Mouse (Mus musculus): Measurements from ENCODE around the gene Zfp473. TPM values are rescaled to one million over a fixed set of nuclear protein-coding genes. Genes with fewer than 3 reads are reported as not detected.

Zfp473 gene
- polyA plus RNA-seq, 1 experiment from 2014 or later, result 3.6 TPM

GRCm38 (mm10) chr7:44685531-44686402 lies 65.1 kb downstream of the Zfp473 start:
- 71% methylated on average over 17 of the region's 17 CpGs for WGBS
- H3K27ac ChIP-seq (replicated peaks), result no peak overlapping the region
- H3K27me3 ChIP-seq (ENCODE audit: low read depth, poor library complexity, severe bottlenecking), result no peaks in the 10 kb centered on the region
- no peak overlapping the region for H3K4me3 ChIP-seq
- DNase-seq (ENCODE audit: low spot score), result no peak
- H3K36me3 ChIP-seq, result no peaks in the 10 kb centered on the region
- H3K9me3 ChIP-seq (replicated peaks), result 0 out of 2 replicates have a peak, but pooled peaks cover 7% of the 10 kb centered on the region
- no peaks in the 10 kb centered on the region for H3K4me1 ChIP-seq

DNA sequence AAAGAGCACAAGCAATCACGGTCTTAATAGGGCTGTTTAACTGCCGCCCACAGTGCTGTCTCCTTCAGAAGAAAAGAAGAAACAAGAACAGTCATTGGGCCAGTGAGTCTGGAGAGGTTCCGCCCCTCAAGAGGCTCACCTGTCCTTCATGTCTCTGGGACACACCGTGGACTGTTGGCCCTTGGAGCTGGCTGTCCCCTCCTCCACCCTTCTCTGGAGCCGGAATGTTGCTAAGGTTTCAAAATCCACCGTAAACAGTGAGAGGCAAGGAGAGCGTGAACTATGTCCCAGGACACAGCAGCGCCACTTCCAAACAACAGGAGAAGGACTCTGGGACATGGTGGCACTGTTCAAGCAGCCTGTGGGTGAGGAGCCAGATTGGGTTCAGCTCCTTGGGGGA lies 67.2 kb downstream of the Zfp473 start:
- no peak for DNase-seq (ENCODE audit: low spot score)
- no peaks in the 10 kb centered on the region for H3K4me1 ChIP-seq
- H3K27me3 ChIP-seq (ENCODE audit: low read depth, poor library complexity, severe bottlenecking), result no peaks in the 10 kb centered on the region
- H3K27ac ChIP-seq (replicated peaks), result no peak overlapping the region
- no peak overlapping the region for H3K4me3 ChIP-seq
- WGBS, result 83% methylated on average over 8 of the region's 8 CpGs
- 0 out of 2 replicates have a peak, but pooled peaks cover 7% of the 10 kb centered on the region for H3K9me3 ChIP-seq (replicated peaks)
- no peaks in the 10 kb centered on the region for H3K36me3 ChIP-seq

Other genes starting within 250 kb of the Zfp473 start
- gene Mybpc2, start 226.4 kb downstream of the Zfp473 start, polyA plus RNA-seq (2016; fragmentation: Nextera tagmentation; extraction: Ambion mirVana), result 0.05 and 0.20 TPM in 2 replicates
- not detected in 2 replicates for gene Spib, start 219.0 kb downstream of the Zfp473 start, polyA plus RNA-seq (2016; fragmentation: Nextera tagmentation; extraction: Ambion mirVana)
- gene Pold1, start 202.2 kb downstream of the Zfp473 start, polyA plus RNA-seq (2016; fragmentation: Nextera tagmentation; extraction: Ambion mirVana), result 168 and 179 TPM in 2 replicates
- 82.8 and 84.2 TPM in 2 replicates for gene Nr1h2, start 197.1 kb downstream of the Zfp473 start, polyA plus RNA-seq (2016; fragmentation: Nextera tagmentation; extraction: Ambion mirVana)
- 0.36 and 0.42 TPM in 2 replicates for gene Napsa, start 178.7 kb downstream of the Zfp473 start, polyA plus RNA-seq (2016; fragmentation: Nextera tagmentation; extraction: Ambion mirVana)
- gene Kcnc3, start 160.4 kb downstream of the Zfp473 start, polyA plus RNA-seq (2016; fragmentation: Nextera tagmentation; extraction: Ambion mirVana), result 1.1 and 1.2 TPM in 2 replicates
- gene Myh14, start 80.2 kb downstream of the Zfp473 start, polyA plus RNA-seq (2016; fragmentation: Nextera tagmentation; extraction: Ambion mirVana), result 1.0 and 1.1 TPM in 2 replicates
- not detected in 2 replicates for gene Izumo2, start 42.3 kb downstream of the Zfp473 start, polyA plus RNA-seq (2016; fragmentation: Nextera tagmentation; extraction: Ambion mirVana)
- gene Vrk3, start 2.6 kb downstream of the Zfp473 start, polyA plus RNA-seq (2016; fragmentation: Nextera tagmentation; extraction: Ambion mirVana), result 44.7 and 49.5 TPM in 2 replicates
- gene Nup62, start 65.0 kb upstream of the Zfp473 start, polyA plus RNA-seq (2016; fragmentation: Nextera tagmentation; extraction: Ambion mirVana), result 154 and 162 TPM in 2 replicates
- 1.2 and 1.8 TPM in 2 replicates for gene Il4i1, start 65.3 kb upstream of the Zfp473 start, polyA plus RNA-seq (2016; fragmentation: Nextera tagmentation; extraction: Ambion mirVana)
- gene Atf5, start 65.6 kb upstream of the Zfp473 start, polyA plus RNA-seq (2016; fragmentation: Nextera tagmentation; extraction: Ambion mirVana), result 4.6 and 4.7 TPM in 2 replicates
- 89.5 and 98.1 TPM in 2 replicates for gene Akt1s1, start 97.9 kb upstream of the Zfp473 start, polyA plus RNA-seq (2016; fragmentation: Nextera tagmentation; extraction: Ambion mirVana)
- gene Tbc1d17, start 98.0 kb upstream of the Zfp473 start, polyA plus RNA-seq (2016; fragmentation: Nextera tagmentation; extraction: Ambion mirVana), result 77.8 and 89.4 TPM in 2 replicates
- 38.1 and 38.4 TPM in 2 replicates for gene Pnkp, start 106.1 kb upstream of the Zfp473 start, polyA plus RNA-seq (2016; fragmentation: Nextera tagmentation; extraction: Ambion mirVana)
- 478 and 516 TPM in 2 replicates for gene Ptov1, start 118.7 kb upstream of the Zfp473 start, polyA plus RNA-seq (2016; fragmentation: Nextera tagmentation; extraction: Ambion mirVana)
- gene Med25, start 141.7 kb upstream of the Zfp473 start, polyA plus RNA-seq (2016; fragmentation: Nextera tagmentation; extraction: Ambion mirVana), result 213 and 220 TPM in 2 replicates
- 26.9 and 30.6 TPM in 2 replicates for gene Fuz, start 145.0 kb upstream of the Zfp473 start, polyA plus RNA-seq (2016; fragmentation: Nextera tagmentation; extraction: Ambion mirVana)
- 74.2 and 77.0 TPM in 2 replicates for gene Ap2a1, start 178.4 kb upstream of the Zfp473 start, polyA plus RNA-seq (2016; fragmentation: Nextera tagmentation; extraction: Ambion mirVana)
- 0.11 and 0.14 TPM in 2 replicates for gene Tsks, start 192.2 kb upstream of the Zfp473 start, polyA plus RNA-seq (2016; fragmentation: Nextera tagmentation; extraction: Ambion mirVana)
- gene Cpt1c, start 223.8 kb upstream of the Zfp473 start, polyA plus RNA-seq (2016; fragmentation: Nextera tagmentation; extraction: Ambion mirVana), result 22.3 and 26.8 TPM in 2 replicates
- 908 and 945 TPM in 2 replicates for gene Prmt1, start 235.5 kb upstream of the Zfp473 start, polyA plus RNA-seq (2016; fragmentation: Nextera tagmentation; extraction: Ambion mirVana)
- gene Irf3, start 246.6 kb upstream of the Zfp473 start, polyA plus RNA-seq (2016; fragmentation: Nextera tagmentation; extraction: Ambion mirVana), result 69.5 and 71.2 TPM in 2 replicates
- gene Bcl2l12, start 247.7 kb upstream of the Zfp473 start, polyA plus RNA-seq (2016; fragmentation: Nextera tagmentation; extraction: Ambion mirVana), result 77.4 and 78.4 TPM in 2 replicates

Measured in midbrain, embryonic 10.5 days (tissue).